Mouse (Mus musculus) hindlimb bud, embryonic 11.5 days (tissue): ENCODE data around the gene Fkbp6.

ENCODE experiments used
- DNase-seq: peaks from one replicate; pipeline ENCODE4 v3.0.0-alpha.2; 2012; ENCODE audit warnings: low read depth, low spot score; ENCODE audit errors: extremely low spot score

The Fkbp6 gene

GRCm38 (mm10) chr5:135276597-135276996 lies 73.2 kb downstream of the Fkbp6 start:
- DNase-seq = no peak

- no peak for DNase-seq
These were observed 75.0 kb downstream of the Fkbp6 start for GRCm38 (mm10) chr5:135274663-135275396.

- no peak for DNase-seq
These were observed 78.2 kb downstream of the Fkbp6 start for GRCm38 (mm10) chr5:135271563-135272165.

GRCm38 (mm10) chr5:135270361-135270760 lies 79.5 kb downstream of the Fkbp6 start:
- no peak for DNase-seq

- no peak for DNase-seq
These were observed 80.4 kb downstream of the Fkbp6 start for GRCm38 (mm10) chr5:135269451-135269850.

- DNase-seq = no peak
These were observed 85.3 kb downstream of the Fkbp6 start for GRCm38 (mm10) chr5:135264548-135264947.

- DNase-seq = no peak
These were observed 85.9 kb downstream of the Fkbp6 start for GRCm38 (mm10) chr5:135263866-135264503.

GRCm38 (mm10) chr5:135258280-135259150 lies 91.3 kb downstream of the Fkbp6 start:
- no peak for DNase-seq

- no peak for DNase-seq
These were observed 92.3 kb downstream of the Fkbp6 start for GRCm38 (mm10) chr5:135257559-135257958.

GRCm38 (mm10) chr5:135256166-135256565 lies 93.7 kb downstream of the Fkbp6 start:
- DNase-seq = no peak

GRCm38 (mm10) chr5:135253741-135254401 lies 96.0 kb downstream of the Fkbp6 start:
- DNase-seq = no peak

- peak; percentile 37 for DNase-seq
These were observed 98.8 kb downstream of the Fkbp6 start, which contains the start of gene Fzd9 for GRCm38 (mm10) chr5:135251079-135251454. Gene Fzd9 (minus strand): TSS chr5:135251230.

- DNase-seq = no peak
These were observed 99.4 kb downstream of the Fkbp6 start for GRCm38 (mm10) chr5:135250186-135251078.

- DNase-seq = no peak
These were observed 100.7 kb downstream of the Fkbp6 start for GRCm38 (mm10) chr5:135248956-135249676.

- DNase-seq = no peak
These were observed 102.5 kb downstream of the Fkbp6 start for GRCm38 (mm10) chr5:135247337-135247736.

GRCm38 (mm10) chr5:135246531-135246930 lies 103.3 kb downstream of the Fkbp6 start:
- DNase-seq = no peak

GRCm38 (mm10) chr5:135243166-135243565 lies 106.7 kb downstream of the Fkbp6 start:
- DNase-seq = no peak

- no peak for DNase-seq
These were observed 107.2 kb downstream of the Fkbp6 start for GRCm38 (mm10) chr5:135242608-135243007.

GRCm38 (mm10) chr5:135242136-135242535 lies 107.7 kb downstream of the Fkbp6 start:
- DNase-seq = no peak
